Mouse (Mus musculus) heart, adult 2 months (tissue): ENCODE data around the gene Gpr137c. TPM values are rescaled to one million over a fixed set of nuclear protein-coding genes. Genes with fewer than 3 reads are reported as not detected.

Experiments used
- DNase-seq, 2 experiments: peaks; one replicate each; pipeline ENCODE4 v3.0.0; 2021
- H3K27ac ChIP-seq: fragments of 200-600 bp; 2 replicates; pipeline ENCODE4 v1.8.1; 2022
- H3K27me3 ChIP-seq: fragments of 200-500 bp; 2 replicates; pipeline ENCODE4 v1.6.1; 2012; ENCODE audit warnings: mild to moderate bottlenecking, low read length, inconsistent platforms, mixed read lengths; ENCODE audit not compliant: control insufficient read depth, insufficient read depth
- H3K36me3 ChIP-seq: fragments of 200-500 bp; 2 replicates; pipeline ENCODE4 v1.6.1; 2012; ENCODE audit warnings: low read length, inconsistent platforms; ENCODE audit not compliant: control insufficient read depth, insufficient read depth
- H3K4me1 ChIP-seq: fragments of 200-500 bp; 2 replicates; pipeline ENCODE4 v1.6.1; 2011; ENCODE audit warnings: low read length; ENCODE audit not compliant: control insufficient read depth, insufficient read depth
- H3K4me3 ChIP-seq: fragments of 200-600 bp; 2 replicates; pipeline ENCODE4 v1.8.1; 2022
- H3K79me2 ChIP-seq: fragments of 200-500 bp; replicated peaks from 2 replicates; pipeline ENCODE4 v1.6.1; 2012; ENCODE audit warnings: mild to moderate bottlenecking, inconsistent platforms, low read length, moderate library complexity, mixed read lengths; ENCODE audit not compliant: control insufficient read depth, insufficient read depth
- H3K9ac ChIP-seq: fragments of 200-500 bp; 2 replicates; pipeline ENCODE4 v1.6.1; 2012; ENCODE audit warnings: low read depth, mild to moderate bottlenecking, control low read depth, inconsistent platforms, low read length, mixed read lengths
- CTCF ChIP-seq: fragments of 200-600 bp; IDR thresholded peaks from 2 replicates; pipeline ENCODE4 v1.8.1; 2022; ENCODE audit warnings: antibody characterized with exemption, mild to moderate bottlenecking, moderate library complexity
- EP300 ChIP-seq: fragments of 200-500 bp; IDR thresholded peaks from 2 replicates; pipeline ENCODE4 v1.6.1; 2011; ENCODE audit warnings: low read depth, low read length, control low read depth; ENCODE audit not compliant: insufficient read depth
- POLR2A ChIP-seq: fragments of 200-500 bp; IDR thresholded peaks from 2 replicates; pipeline ENCODE4 v1.6.1; 2011; ENCODE audit warnings: mild to moderate bottlenecking, low read depth, low read length, control low read depth; ENCODE audit not compliant: insufficient read depth
- WGBS: fragments of 180-500 bp; shearing (Covaris S2); methylation state at CpG from one replicate; pipeline ENCODE4 v1.1.7; 2018; 5-methylcytosine and 5-hydroxymethylcytosine counted together
- intact Hi-C: fragments of 180-260 bp; cut with DNase I; formaldehyde crosslinking; loops from one replicate; pipeline ENCODE4 v1.15.1; 2025
- polyA plus RNA-seq: library from polyadenylated mRNA; depleted of rRNA; stranded (reverse); fragments of >200 nt; gene quantifications from 2 replicates; pipeline ENCODE4 v1.2.3, GENCODE M21; 2012
- total RNA-seq, 2 experiments: library from RNA; stranded (reverse); gene quantifications; 2 replicates each; pipeline ENCODE4 v1.2.3; 2021

Gpr137c gene
- total and polyA plus RNA-seq, 3 experiments: 2.7 to 7.3 (median 5.1) TPM

GRCm38 (mm10) chr14:45263831-45264592, 44.5 kb downstream of the Gpr137c start:
- 87% methylated on average over 3 of the region's 3 CpGs for WGBS
- no peak overlapping the region for H3K27ac ChIP-seq

GRCm38 (mm10) chr14:45275816-45276215, 56.3 kb downstream of the Gpr137c start:
- Histone ChIP-seq H3K36me3 (no peaks in the 10 kb centered on the region), H3K79me2 (no peaks in the 10 kb centered on the region), H3K4me1 (no peaks in the 10 kb centered on the region), H3K4me3 (no peak overlapping the region), H3K9ac (no peak overlapping the region), H3K27me3 (no peaks in the 10 kb centered on the region), H3K27ac (no peak overlapping the region)
- TF ChIP-seq CTCF (no peak), POLR2A (no peak), EP300 (no peak)
- intact Hi-C loops: no loop called here
- no peak for DNase-seq
- 88% methylated on average over 6 of the region's 6 CpGs for WGBS

More at GRCm38 (mm10) chr14:45263831-45264592, 44.5 kb downstream of the Gpr137c start:
- TF ChIP-seq EP300 (no peak), CTCF (no peak), POLR2A (no peak)
- no peak overlapping the region for H3K4me3 ChIP-seq
- H3K9ac ChIP-seq: no peak overlapping the region
- no peaks in the 10 kb centered on the region for H3K27me3 ChIP-seq
- no peaks in the 10 kb centered on the region for H3K4me1 ChIP-seq
- no peak for DNase-seq
- H3K79me2 ChIP-seq: no peaks in the 10 kb centered on the region
- no peaks in the 10 kb centered on the region for H3K36me3 ChIP-seq
- intact Hi-C loops: no loop called here

- H3K79me2 ChIP-seq: no peaks in the 10 kb centered on the region
- H3K27me3 ChIP-seq: no peaks in the 10 kb centered on the region
- H3K9ac ChIP-seq: no peak overlapping the region
- WGBS: 85% methylated on average over 3 of the region's 3 CpGs
- TF ChIP-seq POLR2A (no peak), CTCF (no peak), EP300 (no peak)
- H3K4me1 ChIP-seq: no peaks in the 10 kb centered on the region
- H3K36me3 ChIP-seq: no peaks in the 10 kb centered on the region
- intact Hi-C loops: no loop called here
- no peak overlapping the region for H3K4me3 ChIP-seq
- DNase-seq: no peak
- no peak overlapping the region for H3K27ac ChIP-seq
Observed at GRCm38 (mm10) chr14:45282066-45282465, 62.5 kb downstream of the Gpr137c start.

GRCm38 (mm10) chr14:45291608-45292007, 72.1 kb downstream of the Gpr137c start:
- Histone ChIP-seq H3K9ac (no peak overlapping the region), H3K4me1 (no peaks in the 10 kb centered on the region), H3K79me2 (no peaks in the 10 kb centered on the region), H3K27ac (no peak overlapping the region), H3K27me3 (no peaks in the 10 kb centered on the region), H3K36me3 (no peaks in the 10 kb centered on the region; the same call in 1 of the 2 replicates), H3K4me3 (no peak overlapping the region)
- WGBS: 65% methylated on average over 4 of the region's 4 CpGs
- DNase-seq: no peak
- TF ChIP-seq EP300 (no peak), CTCF (no peak), POLR2A (no peak)
- intact Hi-C loops: no loop called here

- no peaks in the 10 kb centered on the region for H3K79me2 ChIP-seq
- H3K9ac ChIP-seq: no peak overlapping the region
- no peaks in the 10 kb centered on the region for H3K27me3 ChIP-seq
- H3K27ac ChIP-seq: no peak overlapping the region
- TF ChIP-seq POLR2A (no peak), CTCF (no peak), EP300 (no peak)
- intact Hi-C loops: no loop called here
- no peak overlapping the region for H3K4me3 ChIP-seq
- DNase-seq: no peak
- no peaks in the 10 kb centered on the region; the same call in 1 of the 2 replicates for H3K36me3 ChIP-seq
- 74% methylated on average over 4 of the region's 4 CpGs for WGBS
- no peaks in the 10 kb centered on the region for H3K4me1 ChIP-seq
Observed at GRCm38 (mm10) chr14:45303939-45304338, 84.4 kb downstream of the Gpr137c start.

- Histone ChIP-seq H3K36me3 (no peaks in the 10 kb centered on the region; the same call in 1 of the 2 replicates), H3K4me3 (no peak overlapping the region), H3K27me3 (no peaks in the 10 kb centered on the region), H3K4me1 (no peaks in the 10 kb centered on the region), H3K79me2 (no peaks in the 10 kb centered on the region), H3K27ac (no peak overlapping the region), H3K9ac (no peak overlapping the region)
- TF ChIP-seq POLR2A (no peak), CTCF (peak; percentile 25; the same call in 1 of the 2 replicates), EP300 (no peak)
- 77% methylated on average over 4 of the region's 4 CpGs for WGBS
- intact Hi-C loops: no loop called here
- no peak for DNase-seq
Observed at GRCm38 (mm10) chr14:45304389-45304788, 84.9 kb downstream of the Gpr137c start.
